Mouse (Mus musculus) heart, adult 2 months (tissue): Measurements from ENCODE around the gene Slc35a1.

ENCODE experiments used
- CTCF ChIP-seq: fragments of 200-600 bp; IDR thresholded peaks from 2 replicates; pipeline ENCODE4 v1.8.1; 2022; ENCODE audit warnings: antibody characterized with exemption, mild to moderate bottlenecking, moderate library complexity
- EP300 ChIP-seq: fragments of 200-500 bp; IDR thresholded peaks from 2 replicates; pipeline ENCODE4 v1.6.1; 2011; ENCODE audit warnings: low read depth, low read length, control low read depth; ENCODE audit not compliant: insufficient read depth
- POLR2A ChIP-seq: fragments of 200-500 bp; IDR thresholded peaks from 2 replicates; pipeline ENCODE4 v1.6.1; 2011; ENCODE audit warnings: mild to moderate bottlenecking, low read depth, low read length, control low read depth; ENCODE audit not compliant: insufficient read depth

DNA sequence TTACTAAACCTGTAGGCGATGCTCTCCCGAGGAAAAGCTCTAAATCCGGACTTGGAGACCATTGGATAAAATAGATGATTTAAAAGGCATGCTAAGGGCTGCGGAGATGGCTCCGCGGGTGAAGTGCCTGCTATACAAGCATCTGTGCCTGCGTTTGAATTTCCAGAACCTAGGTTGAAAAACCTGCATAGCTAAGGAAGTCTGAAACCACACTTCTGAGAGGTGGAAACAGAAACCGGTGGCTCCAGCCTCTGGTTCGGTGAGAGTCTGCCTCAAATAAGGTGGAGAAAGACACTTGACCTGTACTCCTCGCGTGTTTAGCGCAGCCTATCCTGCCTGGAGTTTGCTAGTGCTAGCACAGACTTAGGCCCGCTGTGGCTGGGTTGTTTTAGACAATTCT lies 71.9 kb downstream of the Slc35a1 start:
- TF ChIP-seq POLR2A (no peak), EP300 (no peak), CTCF (no peak)
